Mouse (Mus musculus) megakaryocyte, embryonic 14.5 days (primary cell): ENCODE data around the gene Tekt4. TPM values are rescaled to one million over a fixed set of nuclear protein-coding genes. Genes with fewer than 3 reads are reported as not detected.

Source experiments
- H3K27me3 ChIP-seq: replicated peaks from 2 replicates; pipeline ENCODE3; 2012; ENCODE audit warnings: inconsistent platforms
- H3K36me3 ChIP-seq: replicated peaks from 2 replicates; pipeline ENCODE3; 2012; ENCODE audit warnings: low read length, inconsistent platforms, mixed read lengths
- H3K4me1 ChIP-seq: 2 replicates; pipeline ENCODE4 v1.6.1; 2012; ENCODE audit warnings: inconsistent platforms
- H3K4me3 ChIP-seq: replicated peaks from 2 replicates; pipeline ENCODE3; 2012; ENCODE audit warnings: moderate library complexity, mild to moderate bottlenecking, inconsistent platforms
- H3K9me3 ChIP-seq: 2 replicates; pipeline ENCODE4 v1.6.1; 2012; ENCODE audit warnings: inconsistent platforms
- FLI1 ChIP-seq: IDR thresholded peaks from 2 replicates; pipeline ENCODE4 v1.6.1; 2012; ENCODE audit warnings: low read length, inconsistent platforms, mixed read lengths
- GATA1 ChIP-seq: IDR thresholded peaks from 3 replicates; pipeline ENCODE4 v1.6.1; 2012; ENCODE audit warnings: mixed read lengths, low read length, inconsistent platforms, borderline replicate concordance
- polyA plus RNA-seq: library from polyadenylated mRNA; stranded (reverse); fragments of >175 nt; gene quantifications from 2 replicates; pipeline ENCODE4 v1.2.3, GENCODE M21; 2012; ENCODE audit warnings: low replicate concordance; ENCODE audit not compliant: insufficient read depth

Gene Tekt4
- polyA plus RNA-seq, 1 experiment: not detected

DNA sequence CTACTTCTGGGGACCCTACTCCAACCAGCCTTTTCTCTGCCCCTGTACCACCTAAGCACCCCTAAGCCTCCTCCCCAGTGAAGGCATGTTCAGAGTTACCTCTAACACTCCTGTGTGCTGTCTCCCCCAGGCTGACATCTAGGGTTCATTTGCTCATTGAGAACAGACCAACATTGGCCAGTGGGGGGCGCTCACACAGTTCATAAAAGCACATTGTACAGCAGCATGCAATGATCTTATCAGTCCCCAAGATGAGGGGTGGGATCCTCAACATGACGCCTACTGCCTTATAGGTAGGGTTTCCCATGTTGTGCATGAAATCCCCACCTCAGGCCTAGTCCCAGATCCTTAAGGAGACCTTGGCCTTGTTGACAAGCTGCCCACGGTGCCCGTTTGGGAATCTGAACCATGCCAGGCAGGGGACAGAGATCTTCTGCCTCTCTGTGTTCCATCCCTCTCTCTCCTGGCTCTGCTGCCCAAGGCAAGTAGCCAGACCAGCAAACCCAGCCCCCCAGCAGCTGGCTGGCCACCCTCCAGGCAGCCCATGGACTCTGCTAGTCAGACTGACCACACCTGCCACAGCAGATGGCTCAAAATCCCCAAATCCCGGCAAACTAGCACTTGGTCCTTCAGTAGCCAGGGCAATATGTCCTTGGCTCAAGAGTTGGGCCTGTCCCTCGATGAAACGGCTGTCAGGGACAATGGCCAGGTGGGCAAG, 54.6 kb downstream of the Tekt4 start:
- TF ChIP-seq GATA1: no peak
- TF ChIP-seq FLI1: no peak
- Histone ChIP-seq H3K4me3 (no peak overlapping the region), H3K36me3 (no peaks in the 10 kb centered on the region), H3K4me1 (peaks cover 6% of the 10 kb centered on the region), H3K27me3 (peaks cover 88% of the 10 kb centered on the region), H3K9me3 (peaks cover 7% of the 10 kb centered on the region)

DNA sequence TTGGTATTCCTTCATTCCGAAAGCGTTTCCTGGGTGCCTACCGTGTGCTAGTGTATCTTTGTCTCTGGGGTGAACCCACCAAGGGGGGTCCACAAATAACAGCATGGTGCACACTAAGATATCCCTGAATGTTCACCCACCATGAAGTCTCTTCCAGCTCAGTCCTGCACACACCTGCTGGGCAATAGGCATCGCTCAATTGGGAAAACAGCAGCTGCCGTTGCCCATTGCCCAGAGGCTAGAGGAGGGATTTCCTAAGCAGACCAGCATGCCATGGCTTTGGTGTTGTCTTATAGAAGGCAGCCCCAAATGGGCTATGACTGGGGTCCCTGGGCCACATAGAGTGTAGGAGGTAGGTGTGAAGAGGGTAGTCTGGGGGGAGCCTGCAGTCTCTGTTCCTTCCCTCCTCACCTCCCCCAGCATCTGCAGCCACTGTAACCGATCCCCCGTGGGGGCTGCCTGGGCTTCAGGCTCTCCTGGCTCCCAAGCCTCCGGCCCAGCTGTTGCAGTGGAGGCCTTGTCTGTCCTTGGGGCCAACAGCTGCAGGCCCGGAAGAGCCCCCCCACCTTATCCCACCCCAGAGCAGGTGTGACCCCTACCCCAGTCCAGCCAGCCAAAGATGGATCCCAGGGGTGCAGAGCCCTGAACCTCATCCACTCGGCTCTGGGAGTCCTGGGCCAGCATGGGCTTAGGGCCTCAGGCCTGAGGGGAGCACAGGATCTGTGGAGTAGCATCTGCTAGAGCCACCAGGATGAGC, 55.8 kb downstream of the Tekt4 start:
- Histone ChIP-seq H3K4me3 (no peak overlapping the region), H3K36me3 (no peaks in the 10 kb centered on the region), H3K4me1 (peaks cover 10% of the 10 kb centered on the region), H3K9me3 (peaks cover 18% of the 10 kb centered on the region), H3K27me3 (peaks cover 83% of the 10 kb centered on the region)
- TF ChIP-seq GATA1 (no peak), FLI1 (no peak)

DNA sequence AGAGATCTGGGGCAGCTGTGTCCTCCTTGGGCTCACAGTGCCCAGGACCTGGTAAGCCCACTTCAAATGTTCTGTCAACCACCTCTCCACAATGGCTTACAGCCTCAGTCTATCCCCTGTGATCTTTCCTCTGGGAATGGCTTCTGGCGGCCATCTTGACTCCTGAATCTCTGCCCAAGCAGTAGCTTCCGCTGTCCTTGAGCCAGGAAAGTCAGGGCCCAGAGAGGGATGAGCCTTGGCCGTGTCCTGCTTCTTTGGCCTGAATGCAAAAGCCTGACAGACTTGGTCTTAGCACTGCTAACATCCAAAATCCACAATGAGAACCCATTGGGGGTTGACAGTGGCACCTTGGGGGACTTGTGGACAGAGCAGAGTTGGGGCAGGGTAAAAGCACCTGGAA, 57.5 kb downstream of the Tekt4 start:
- H3K36me3 ChIP-seq: no peaks in the 10 kb centered on the region
- H3K9me3 ChIP-seq: peaks cover 18% of the 10 kb centered on the region
- no peak overlapping the region for H3K4me3 ChIP-seq
- H3K4me1 ChIP-seq: peaks cover 16% of the 10 kb centered on the region
- H3K27me3 ChIP-seq: peaks cover 83% of the 10 kb centered on the region
- TF ChIP-seq FLI1 (no peak), GATA1 (no peak)

DNA sequence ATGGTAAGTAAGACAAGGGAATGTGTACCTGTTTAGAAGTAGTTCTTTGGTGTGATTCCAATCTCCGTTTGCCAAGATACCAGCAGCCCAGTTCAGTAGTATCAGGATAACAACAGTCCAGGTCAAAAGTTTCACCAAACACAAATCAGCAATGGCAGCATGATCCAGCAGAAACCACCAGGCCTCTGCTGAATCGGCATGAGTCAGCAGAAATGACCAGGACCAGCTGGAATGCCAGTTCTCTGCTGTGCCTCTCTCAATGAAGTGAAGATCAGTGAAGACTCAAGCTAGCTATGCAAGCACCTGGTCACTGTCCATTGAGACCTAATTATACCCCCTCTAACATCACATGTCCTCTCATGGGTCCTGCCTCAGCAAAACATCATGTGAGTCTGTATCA, 59.6 kb downstream of the Tekt4 start:
- Histone ChIP-seq H3K36me3 (no peaks in the 10 kb centered on the region), H3K4me3 (peak overlapping the region; percentile 11), H3K27me3 (peaks cover 87% of the 10 kb centered on the region), H3K4me1 (peaks cover 16% of the 10 kb centered on the region), H3K9me3 (peaks cover 18% of the 10 kb centered on the region)
- no peak for TF ChIP-seq FLI1
- TF ChIP-seq GATA1: no peak

DNA sequence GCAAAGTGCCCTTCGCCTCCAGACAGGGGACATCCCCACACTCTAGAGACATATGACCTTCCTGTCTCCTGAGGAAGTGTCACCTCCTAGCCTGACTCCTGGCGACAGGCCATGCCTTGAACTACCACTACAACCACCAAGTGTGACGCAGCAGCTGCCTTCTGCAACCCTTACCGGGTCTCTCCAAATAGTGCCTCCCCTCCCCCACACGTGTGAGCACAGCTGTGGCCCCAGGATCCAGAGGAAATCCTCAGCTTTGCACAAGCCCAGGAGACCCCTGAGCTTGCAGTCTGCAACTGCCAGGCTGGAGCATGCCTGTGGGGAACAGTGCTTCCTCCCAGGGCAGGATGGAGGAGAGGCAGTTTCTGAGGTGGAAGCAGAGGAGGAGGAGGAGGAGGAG, 61.9 kb downstream of the Tekt4 start:
- H3K36me3 ChIP-seq: no peaks in the 10 kb centered on the region
- H3K4me3 ChIP-seq: no peak overlapping the region
- H3K4me1 ChIP-seq: peaks cover 16% of the 10 kb centered on the region
- peaks cover 84% of the 10 kb centered on the region for H3K27me3 ChIP-seq
- TF ChIP-seq GATA1 (no peak), FLI1 (no peak)
- peaks cover 18% of the 10 kb centered on the region for H3K9me3 ChIP-seq

DNA sequence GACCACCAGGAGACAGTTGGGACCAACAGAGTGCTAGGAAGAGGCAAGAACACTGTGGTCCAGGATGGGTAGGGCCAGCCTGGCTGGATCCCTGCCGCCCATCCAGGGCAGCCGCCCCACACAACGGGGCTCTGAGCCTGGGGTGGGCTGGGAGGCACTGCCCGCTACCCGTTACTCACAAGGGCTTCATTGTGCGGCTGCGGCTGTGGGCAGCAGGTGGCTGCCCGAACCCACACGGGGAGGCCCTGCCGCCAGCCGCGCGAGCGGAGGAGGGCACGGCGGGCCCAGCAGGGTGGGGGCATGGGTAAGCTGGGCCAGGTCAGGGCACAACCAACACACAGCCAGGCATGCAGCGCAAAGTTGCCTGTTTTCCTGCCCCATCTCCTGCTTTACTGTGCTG, 63.7 kb downstream of the Tekt4 start:
- H3K27me3 ChIP-seq: peaks cover 85% of the 10 kb centered on the region
- H3K4me3 ChIP-seq: no peak overlapping the region
- no peaks in the 10 kb centered on the region for H3K36me3 ChIP-seq
- no peak for TF ChIP-seq GATA1
- no peak for TF ChIP-seq FLI1
- H3K4me1 ChIP-seq: peaks cover 16% of the 10 kb centered on the region
- peaks cover 18% of the 10 kb centered on the region for H3K9me3 ChIP-seq

DNA sequence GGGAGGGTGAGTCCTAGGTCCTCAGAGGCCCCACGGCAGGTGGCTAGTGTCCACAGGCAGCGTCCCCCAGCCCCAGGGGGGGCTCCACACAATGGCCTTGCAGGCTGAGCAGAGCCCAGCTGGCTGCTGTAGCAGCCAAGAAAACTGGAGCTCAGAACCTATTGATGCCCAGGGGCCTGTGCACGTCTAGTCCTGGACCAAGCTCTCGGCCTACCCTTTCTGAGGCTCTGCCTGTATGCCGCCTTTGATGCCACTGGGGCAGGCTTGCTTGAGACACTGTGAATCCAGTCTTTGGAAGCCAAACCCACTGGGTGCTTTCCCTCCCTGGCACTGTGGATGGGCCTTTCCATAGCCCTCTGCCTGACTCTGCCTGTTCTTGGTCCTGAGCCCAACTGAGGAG, 65.1 kb downstream of the Tekt4 start:
- peaks cover 7% of the 10 kb centered on the region for H3K9me3 ChIP-seq
- peaks cover 91% of the 10 kb centered on the region for H3K27me3 ChIP-seq
- TF ChIP-seq GATA1 (no peak), FLI1 (no peak)
- no peak overlapping the region for H3K4me3 ChIP-seq
- H3K4me1 ChIP-seq: peaks cover 6% of the 10 kb centered on the region
- no peaks in the 10 kb centered on the region for H3K36me3 ChIP-seq

DNA sequence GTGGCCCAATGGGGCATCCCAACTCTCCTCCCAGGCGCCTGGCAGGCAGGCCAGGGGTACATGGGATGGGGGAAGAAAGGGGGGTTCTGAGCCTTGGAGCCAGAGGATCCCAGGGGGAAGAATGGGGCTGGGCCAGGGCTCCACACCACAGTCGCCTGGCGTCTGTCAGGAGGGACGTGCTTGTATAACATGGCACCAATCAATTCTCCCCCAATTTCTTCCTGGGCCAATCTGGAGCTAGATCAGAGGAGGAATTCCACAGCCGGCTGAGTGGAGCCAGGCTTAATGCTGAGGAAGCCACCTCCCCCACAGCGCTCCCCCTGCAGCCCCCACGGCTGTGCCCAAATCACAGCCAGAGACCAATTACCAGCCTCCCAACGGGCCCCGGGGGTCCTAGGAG, 66.1 kb downstream of the Tekt4 start:
- TF ChIP-seq FLI1 (no peak), GATA1 (no peak)
- H3K36me3 ChIP-seq: no peaks in the 10 kb centered on the region
- H3K4me1 ChIP-seq: peaks cover 6% of the 10 kb centered on the region
- H3K4me3 ChIP-seq: no peak overlapping the region
- no peaks in the 10 kb centered on the region for H3K9me3 ChIP-seq
- peaks cover 92% of the 10 kb centered on the region for H3K27me3 ChIP-seq

DNA sequence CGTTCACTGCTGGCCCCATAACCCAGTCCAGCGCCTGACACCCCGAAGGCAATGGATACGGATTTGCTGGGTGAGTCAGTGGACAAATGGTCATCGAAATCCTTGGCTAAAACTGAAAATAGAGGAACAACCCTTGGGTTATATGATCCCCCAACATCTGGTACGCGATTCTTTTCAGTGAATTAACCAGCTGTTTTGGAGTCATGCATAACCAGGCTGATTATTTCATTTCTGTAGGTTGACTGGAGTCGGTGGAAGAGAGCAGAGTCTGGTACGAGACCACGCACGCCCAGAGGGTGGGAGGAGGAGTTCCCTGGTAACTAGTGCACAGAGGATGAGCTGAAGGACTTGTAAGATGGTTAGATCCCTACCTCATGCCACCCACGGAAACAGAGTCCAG, 67.7 kb downstream of the Tekt4 start:
- Histone ChIP-seq H3K4me1 (no peaks in the 10 kb centered on the region; the same call in 1 of the 2 replicates), H3K27me3 (peaks cover 92% of the 10 kb centered on the region), H3K4me3 (no peak overlapping the region), H3K9me3 (no peaks in the 10 kb centered on the region), H3K36me3 (no peaks in the 10 kb centered on the region)
- TF ChIP-seq GATA1 (no peak), FLI1 (no peak)

Other genes with a start within 250 kb of the Tekt4 start
- gene Gnptg, start 214.5 kb upstream of the Tekt4 start, polyA plus RNA-seq: 27.2 and 30.1 TPM in 2 replicates
- 12.5 and 25.4 TPM in 2 replicates for gene Tsr3, start 214.4 kb upstream of the Tekt4 start, polyA plus RNA-seq
- 1.7 and 2.7 TPM in 2 replicates for gene Baiap3, start 198.3 kb upstream of the Tekt4 start, polyA plus RNA-seq
- 72.7 and 190 TPM in 2 replicates for gene Ube2i, start 180.0 kb upstream of the Tekt4 start, polyA plus RNA-seq
- 1.5 and 34.1 TPM in 2 replicates for gene Prss34, start 156.2 kb upstream of the Tekt4 start, polyA plus RNA-seq
- 0.68 TPM in 1 of 2 replicates, not detected in the other for gene Prss28, start 146.0 kb upstream of the Tekt4 start, polyA plus RNA-seq
- gene Prss29, start 136.0 kb upstream of the Tekt4 start, polyA plus RNA-seq: not detected in 2 replicates
- gene Tpsab1, start 109.1 kb upstream of the Tekt4 start, polyA plus RNA-seq: 0.23 TPM in 1 of 2 replicates, not detected in the other
- 0.26 TPM in 1 of 2 replicates, not detected in the other for gene Tpsb2, start 88.3 kb upstream of the Tekt4 start, polyA plus RNA-seq
- gene Tpsg1, start 85.3 kb upstream of the Tekt4 start, polyA plus RNA-seq: not detected in 2 replicates
- gene Cacna1h, start 20.8 kb upstream of the Tekt4 start, polyA plus RNA-seq: not detected in 2 replicates
- not detected in 2 replicates for gene Sstr5, start 42.7 kb downstream of the Tekt4 start, polyA plus RNA-seq
- gene Sox8, start 116.1 kb downstream of the Tekt4 start, polyA plus RNA-seq: 3.8 TPM in 1 of 2 replicates, not detected in the other
- 17.8 and 34.8 TPM in 2 replicates for gene Lmf1, start 124.5 kb downstream of the Tekt4 start, polyA plus RNA-seq